Mouse (Mus musculus) olfactory bulb, adult 2 months (tissue): ENCODE measurements around the gene Apol9b. TPM values are rescaled to one million over a fixed set of nuclear protein-coding genes. Genes with fewer than 3 reads are reported as not detected.

Source experiments
- H3K27ac ChIP-seq: fragments of 200-500 bp; 2 replicates; pipeline ENCODE4 v1.5.1; 2012; ENCODE audit warnings: low read depth, low read length; ENCODE audit not compliant: insufficient read depth
- H3K4me1 ChIP-seq: fragments of 200-500 bp; 2 replicates; pipeline ENCODE4 v1.6.1; 2012; ENCODE audit warnings: low read length; ENCODE audit not compliant: control insufficient read depth, insufficient read depth
- H3K4me3 ChIP-seq: fragments of 200-500 bp; 2 replicates; pipeline ENCODE4 v1.5.1; 2012; ENCODE audit warnings: mild to moderate bottlenecking, low read depth, low read length, moderate library complexity; ENCODE audit not compliant: insufficient read depth
- CTCF ChIP-seq: fragments of 200-500 bp; IDR thresholded peaks from 2 replicates; pipeline ENCODE4 v1.5.1; 2012; ENCODE audit warnings: low read depth, mild to moderate bottlenecking, low read length, moderate library complexity; ENCODE audit not compliant: insufficient read depth
- POLR2A ChIP-seq: fragments of 200-500 bp; IDR thresholded peaks from 2 replicates; pipeline ENCODE4 v1.6.1; 2012; ENCODE audit warnings: mild to moderate bottlenecking, low read depth, low read length, moderate library complexity; ENCODE audit not compliant: insufficient read depth
- WGBS: fragments of 180-500 bp; shearing (Covaris S2); methylation state at CpG from one replicate; pipeline ENCODE4 v1.1.7; 2018; 5-methylcytosine and 5-hydroxymethylcytosine counted together
- polyA plus RNA-seq: library from polyadenylated mRNA; stranded (reverse); fragments of >200 nt; gene quantifications from 2 replicates; pipeline ENCODE4 v1.2.4, GENCODE M21; 2012; ENCODE audit warnings: low replicate concordance; ENCODE audit not compliant: missing spikeins, insufficient read depth, insufficient read length

Gene Apol9b
- polyA plus RNA-seq, 1 experiment = not detected

- no peak overlapping the region for H3K4me3 ChIP-seq
- H3K4me1 ChIP-seq = peaks cover 6% of the 10 kb centered on the region; the same call in 1 of the 2 replicates
- 95% methylated on average over 10 of the region's 10 CpGs for WGBS
- TF ChIP-seq POLR2A = no peak
- TF ChIP-seq CTCF = no peak
- H3K27ac ChIP-seq = no peak overlapping the region
These were observed 20.9 kb downstream of the Apol9b start for GRCm38 (mm10) chr15:77749717-77750116.

GRCm38 (mm10) chr15:77750461-77750860 lies 21.6 kb downstream of the Apol9b start:
- H3K4me1 ChIP-seq = peaks cover 6% of the 10 kb centered on the region; the same call in 1 of the 2 replicates
- 30% methylated on average over 1 of the region's 1 CpGs for WGBS
- no peak overlapping the region for H3K4me3 ChIP-seq
- TF ChIP-seq CTCF = no peak
- no peak for TF ChIP-seq POLR2A
- H3K27ac ChIP-seq = no peak overlapping the region

GRCm38 (mm10) chr15:77752443-77752842 lies 23.6 kb downstream of the Apol9b start:
- H3K27ac ChIP-seq = no peak overlapping the region
- H3K4me3 ChIP-seq = no peak overlapping the region
- TF ChIP-seq POLR2A = no peak
- H3K4me1 ChIP-seq = peaks cover 9% of the 10 kb centered on the region; the same call in 1 of the 2 replicates
- 31% methylated on average over 11 of the region's 11 CpGs for WGBS

GRCm38 (mm10) chr15:77755132-77755531 lies 26.3 kb downstream of the Apol9b start:
- Histone ChIP-seq H3K4me1 (peaks cover 13% of the 10 kb centered on the region), H3K27ac (no peak overlapping the region), H3K4me3 (no peak overlapping the region)
- TF ChIP-seq CTCF (no peak), POLR2A (no peak)
- 86% methylated on average over 2 of the region's 2 CpGs for WGBS

- TF ChIP-seq CTCF (no peak), POLR2A (no peak)
- Histone ChIP-seq H3K4me1 (peaks cover 18% of the 10 kb centered on the region), H3K27ac (no peak overlapping the region), H3K4me3 (no peak overlapping the region)
- WGBS = 72% methylated on average over 2 of the region's 2 CpGs
These were observed 27.2 kb downstream of the Apol9b start for GRCm38 (mm10) chr15:77756081-77756480.

GRCm38 (mm10) chr15:77756848-77757247 lies 28.0 kb downstream of the Apol9b start, which contains the start of gene Apol8:
Gene Apol8, minus strand, starts transcription at chr15:77757003.
- 5% methylated on average over 9 of the region's 9 CpGs for WGBS
- no peak within 1 kb of the TSS for H3K27ac ChIP-seq
- H3K4me1 ChIP-seq = peaks cover 21% of the 10 kb centered on the region
- H3K4me3 ChIP-seq = peak within 1 kb of the TSS; percentile 37; the same call in 1 of the 2 replicates
- TF ChIP-seq CTCF (peak; percentile 68), POLR2A (no peak)

GRCm38 (mm10) chr15:77757586-77758226 lies 28.9 kb downstream of the Apol9b start:
- Histone ChIP-seq H3K4me3 (no peak overlapping the region), H3K27ac (no peak overlapping the region), H3K4me1 (peaks cover 16% of the 10 kb centered on the region)
- 87% methylated on average over 4 of the region's 4 CpGs for WGBS
- TF ChIP-seq POLR2A (no peak), CTCF (no peak)

GRCm38 (mm10) chr15:77760037-77760436 lies 31.2 kb downstream of the Apol9b start:
- no peak for TF ChIP-seq CTCF
- no peak for TF ChIP-seq POLR2A
- WGBS = 53% methylated on average over 16 of the region's 16 CpGs
- Histone ChIP-seq H3K27ac (no peak overlapping the region), H3K4me1 (peaks cover 14% of the 10 kb centered on the region), H3K4me3 (no peak overlapping the region)

GRCm38 (mm10) chr15:77761083-77761482 lies 32.2 kb downstream of the Apol9b start:
- H3K4me3 ChIP-seq = no peak overlapping the region
- H3K4me1 ChIP-seq = peaks cover 14% of the 10 kb centered on the region
- TF ChIP-seq POLR2A = no peak
- TF ChIP-seq CTCF = no peak
- 81% methylated on average over 7 of the region's 7 CpGs for WGBS
- H3K27ac ChIP-seq = no peak overlapping the region
